ENCODE assay signal across 8 mouse cellular contexts in the genomic region with DNA sequence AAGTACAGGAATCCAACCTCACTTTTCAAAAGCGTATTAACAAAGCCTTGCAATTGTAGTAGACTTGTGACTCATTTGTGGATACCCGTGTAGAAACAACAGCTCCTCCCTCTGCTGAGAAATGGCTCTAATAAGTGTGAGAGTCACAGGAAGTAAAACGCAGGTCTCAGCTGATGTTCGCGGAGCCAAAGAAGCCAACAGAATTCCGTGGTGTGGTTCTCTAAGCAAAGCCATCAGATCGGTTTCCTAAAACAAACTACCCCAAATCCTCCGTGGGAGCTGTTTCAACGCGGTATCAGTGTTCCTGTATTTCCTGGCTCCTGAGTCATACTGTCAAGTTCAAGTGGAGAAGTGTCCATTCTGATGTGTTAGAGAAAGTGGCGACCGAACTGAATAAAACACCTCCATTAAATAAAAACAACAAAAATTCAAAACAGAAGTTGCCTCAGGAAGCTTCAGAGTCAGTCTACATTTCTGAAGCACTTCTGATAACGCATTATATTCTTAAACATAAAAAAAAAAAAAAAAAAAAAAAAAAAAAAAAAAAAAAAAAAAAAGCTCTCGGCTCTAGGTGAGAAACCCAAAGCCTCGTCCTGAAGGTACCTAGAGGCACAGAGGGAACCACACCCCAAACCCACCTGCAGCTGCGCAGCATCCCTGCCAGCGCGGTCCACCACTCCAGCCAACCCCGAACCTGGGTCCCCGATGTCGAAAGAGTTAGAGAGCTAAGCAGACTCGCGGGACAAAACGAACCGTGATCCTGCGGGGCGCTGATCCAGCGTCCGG. TPM values are rescaled to one million over a fixed set of nuclear protein-coding genes. Genes with fewer than 3 reads are reported as not detected.
DNase-seq lines count a peak whose midpoint lies in the region; ATAC-seq and TF ChIP-seq lines count a peak whose summit lies in the region.

No protein-coding gene starts in this region.

- H3K79me2 ChIP-seq in macrophage (ENCODE audit: inconsistent target) = peaks cover 5% of the 10 kb centered on the region; the same call in 1 of the 2 replicates

- peaks cover 3% of the 10 kb centered on the region; the same call in 1 of the 2 replicates for H3K4me1 ChIP-seq in kidney, embryonic 14.5 days (ENCODE audit: control insufficient read depth, insufficient read depth, low read length)
- peaks cover 2% of the 10 kb centered on the region in 2 experiments; a peak in 1 of 4 replicates for H3K4me1 ChIP-seq in ES-E14 (ENCODE audit: control insufficient read depth in 2 of 2, insufficient read depth in 2 of 2, low read length in 2 of 2, poor library complexity in 1 of 2)
- no peaks in the 10 kb centered on the region for H3K4me1 ChIP-seq in embryonic facial prominence, embryonic 12.5 days
- H3K4me1 ChIP-seq in hindbrain, embryonic 14.5 days (replicated peaks; ENCODE audit: control insufficient read depth, insufficient read depth, low read length) = no peaks in the 10 kb centered on the region

- no peak overlapping the region for H3K27ac ChIP-seq in kidney, embryonic 14.5 days (ENCODE audit: low read depth, low read length)
- H3K27ac ChIP-seq in ES-E14 (ENCODE audit: insufficient read depth, low read depth, low read length, poor library complexity, severe bottlenecking) = no peak overlapping the region
- H3K27ac ChIP-seq in embryonic facial prominence, embryonic 12.5 days = no peak overlapping the region
- H3K27ac ChIP-seq in hindbrain, embryonic 14.5 days = no peak overlapping the region
- H3K27ac ChIP-seq in macrophage = 0 out of 2 replicates have a peak overlapping the region, but pooled peaks have one; percentile 24

- peak overlapping the region; percentile 68 for H3K4me3 ChIP-seq in kidney, embryonic 14.5 days (ENCODE audit: low read length)
- H3K4me3 ChIP-seq in ES-E14 (ENCODE audit: insufficient read depth in 1 of 2, low read depth in 1 of 2, low read length in 2 of 2, poor library complexity in 1 of 2, severe bottlenecking in 1 of 2) (peak overlapping the region; percentile 79 to 81), macrophage (ENCODE audit: inconsistent target) (peak overlapping the region; percentile 60)
- peak overlapping the region; percentile 63 for H3K4me3 ChIP-seq in embryonic facial prominence, embryonic 12.5 days
- peak overlapping the region; percentile 79 for H3K4me3 ChIP-seq in hindbrain, embryonic 14.5 days (replicated peaks; ENCODE audit: low read length)

- H3K4me2 ChIP-seq in kidney, embryonic 14.5 days (replicated peaks; ENCODE audit: low read depth, low read length) = peak overlapping the region; percentile 71
- peak overlapping the region; percentile 81 for H3K4me2 ChIP-seq in embryonic facial prominence, embryonic 12.5 days (replicated peaks)
- H3K4me2 ChIP-seq in hindbrain, embryonic 14.5 days (replicated peaks) = peak overlapping the region; percentile 96

- WGBS in kidney, embryonic 14.5 days = 4% methylated on average over 29 of the region's 29 CpGs
- WGBS in embryonic facial prominence, embryonic 12.5 days = 6% methylated on average over 29 of the region's 29 CpGs
- WGBS in hindbrain, embryonic 14.5 days = 6% methylated on average over 29 of the region's 29 CpGs
- WGBS in macrophage (ENCODE audit: missing documents) = 1% methylated on average over 27 of the region's 29 CpGs

- H3K9ac ChIP-seq in kidney, embryonic 14.5 days (ENCODE audit: low read depth, low read length) = peak overlapping the region; percentile 61
- peak overlapping the region; percentile 63 for H3K9ac ChIP-seq in ES-E14 (ENCODE audit: insufficient read depth, low read depth, low read length, poor library complexity, severe bottlenecking)
- H3K9ac ChIP-seq in embryonic facial prominence, embryonic 12.5 days = peak overlapping the region; percentile 61
- peak overlapping the region; percentile 66 for H3K9ac ChIP-seq in hindbrain, embryonic 14.5 days

- peak; percentile 45 for ATAC-seq in kidney, embryonic 14.5 days (ENCODE audit: low FRiP score, low TSS enrichment)
- peak; percentile 61; the same call in 1 of the 2 replicates for ATAC-seq in embryonic facial prominence, embryonic 12.5 days (ENCODE audit: insufficient number of reproducible peaks, insufficient read depth, low FRiP score, low TSS enrichment)
- ATAC-seq in hindbrain, embryonic 14.5 days (ENCODE audit: low FRiP score) = peak; percentile 50

- no peak for DNase-seq in kidney, adult 8-10 months
- DNase-seq in ES-E14 (ENCODE audit: low read depth, low spot score) = no peak
- DNase-seq in hindbrain, embryonic 14.5 days (ENCODE audit: low spot score) = no peak
- DNase-seq in thymus, postnatal 4 days = peak; percentile 23
- DNase-seq in left cerebral cortex, adult 11 months (ENCODE audit: low spot score) = no peak

- H3K36me3 ChIP-seq in kidney, embryonic 14.5 days (ENCODE audit: control insufficient read depth, insufficient read depth, low read length) = no peaks in the 10 kb centered on the region
- H3K36me3 ChIP-seq in ES-E14 (ENCODE audit: control insufficient read depth, insufficient read depth, low read length, poor library complexity, severe bottlenecking) = no peaks in the 10 kb centered on the region
- H3K36me3 ChIP-seq in embryonic facial prominence, embryonic 12.5 days = no peaks in the 10 kb centered on the region
- no peaks in the 10 kb centered on the region for H3K36me3 ChIP-seq in hindbrain, embryonic 14.5 days (replicated peaks; ENCODE audit: control insufficient read depth, insufficient read depth)
- no peaks in the 10 kb centered on the region for H3K36me3 ChIP-seq in macrophage (ENCODE audit: inconsistent target)

- in situ Hi-C loops in ES-E14 (cut with MboI; ENCODE audit: low sequenced_read_pairs in 2 of 2, unreplicated experiment in 2 of 2) = no loop called here

- no peaks in the 10 kb centered on the region for H3K27me3 ChIP-seq in kidney, embryonic 14.5 days (ENCODE audit: control insufficient read depth, insufficient read depth, low read length)
- H3K27me3 ChIP-seq in embryonic facial prominence, embryonic 12.5 days = 0 out of 2 replicates have a peak, but pooled peaks cover 6% of the 10 kb centered on the region
- no peaks in the 10 kb centered on the region for H3K27me3 ChIP-seq in hindbrain, embryonic 14.5 days (ENCODE audit: control insufficient read depth, insufficient read depth, low read length)

- H3K9me3 ChIP-seq in kidney, embryonic 14.5 days (ENCODE audit: control insufficient read depth, low read length) = no peaks in the 10 kb centered on the region
- H3K9me3 ChIP-seq in ES-E14 (ENCODE audit: control insufficient read depth, insufficient read depth, low read depth, low read length) = no peaks in the 10 kb centered on the region
- H3K9me3 ChIP-seq in embryonic facial prominence, embryonic 12.5 days = no peaks in the 10 kb centered on the region
- H3K9me3 ChIP-seq in hindbrain, embryonic 14.5 days (ENCODE audit: control insufficient read depth, low read length) = no peaks in the 10 kb centered on the region

TF ChIP-seq in ES-E14, 5 proteins besides CTCF, POLR2A, EP300 and RAD21:
- TF ChIP-seq ZNF384 (IDR thresholded peaks at IDR 0.05; ENCODE audit: low read depth, low read length) (peak; percentile 92), MAFK (IDR thresholded peaks at IDR 0.05; ENCODE audit: insufficient read depth, low read depth, low read length) (no peak)

RNA-seq across cellular contexts. Expression of a gene that starts 0.5 kb away (rescaled TPM):
- 0.80 and 1.2 TPM in 2 replicates for polyA plus RNA-seq in kidney, embryonic 14.5 days (2014; fragmentation: Nextera tagmentation; extraction: Ambion mirVana)
- 0.90 and 2.5 TPM in 2 replicates for total RNA-seq in ES-E14 (2012; rRNA removed)
- polyA plus RNA-seq in embryonic facial prominence, embryonic 12.5 days (2016; fragmentation: Nextera tagmentation; extraction: Ambion mirVana) = 3.5 and 4.3 TPM in 2 replicates
- 2.0 and 3.7 TPM in 2 replicates for polyA plus RNA-seq in hindbrain, embryonic 14.5 days (2014; fragmentation: Nextera tagmentation; extraction: Ambion mirVana)
- 100 to 1,000 TPM in 4 of 26 experiments, 10 to 100 TPM in 16, 1 to 10 TPM in 6; 2.2 to 217 (median 37.7) TPM for total RNA-seq in macrophage (2018; cell fraction: chromatin; rRNA removed)
- total RNA-seq in macrophage (2018; cell fraction: cytosol; rRNA removed) = 100 to 1,000 TPM in 2 of 26 experiments, 10 to 100 TPM in 16, 1 to 10 TPM in 8; 2.9 to 136 (median 19.5) TPM
- 100 to 1,000 TPM in 4 of 26 experiments, 10 to 100 TPM in 18, 1 to 10 TPM in 4; 4.0 to 143 (median 35.6) TPM for total RNA-seq in macrophage (2018; cell fraction: nucleus; rRNA removed)
- 2.3 to 4.3 TPM (median 3.1 TPM) in 3 replicates for polyA plus RNA-seq in macrophage (2018)

RNA-seq across cellular contexts. Expression of a gene that starts 41.6 kb away (rescaled TPM):
- 43.2 and 61.8 TPM in 2 replicates for polyA plus RNA-seq in kidney, embryonic 14.5 days (2014; fragmentation: Nextera tagmentation; extraction: Ambion mirVana)
- total RNA-seq in ES-E14 (2012; rRNA removed) = 34.1 and 37.7 TPM in 2 replicates
- polyA plus RNA-seq in embryonic facial prominence, embryonic 12.5 days (2016; fragmentation: Nextera tagmentation; extraction: Ambion mirVana) = 38.0 and 39.9 TPM in 2 replicates
- 25.9 and 28.1 TPM in 2 replicates for polyA plus RNA-seq in hindbrain, embryonic 14.5 days (2014; fragmentation: Nextera tagmentation; extraction: Ambion mirVana)
- 1 to 10 TPM in 7 of 26 experiments, under 1 TPM in 17, not detected in 2; 0.20 to 3.3 (median 0.65) TPM for total RNA-seq in macrophage (2018; cell fraction: chromatin; rRNA removed)
- total RNA-seq in macrophage (2018; cell fraction: cytosol; rRNA removed) = 10 to 100 TPM in 17 of 26 experiments, 1 to 10 TPM in 9; 8.0 to 14.5 (median 10.4) TPM
- total RNA-seq in macrophage (2018; cell fraction: nucleus; rRNA removed) = 1 to 10 TPM; 1.2 to 6.9 (median 2.4) TPM
- 3.1 to 18.1 TPM (median 12.3 TPM) in 3 replicates for polyA plus RNA-seq in macrophage (2018)
